Mouse (Mus musculus) A20 (cell line): ENCODE measurements at regions not wholly inside any gene's neighbourhood (a gene's known extent, or its start where the extent isn't known, plus 50 kb on each side); places are given as distances from the start of the nearest gene placed in this dataset.

Source experiments
- DNase-seq: peaks from one replicate; pipeline ENCODE4 v3.0.0-alpha.2; 2011; ENCODE audit warnings: low read depth, low spot score

- DNase-seq: no peak
Observed at GRCm38 (mm10) chr2:21044781-21045180, 76.1 kb upstream of the Arhgap21 start.

GRCm38 (mm10) chr2:21044007-21044406 lies 75.3 kb upstream of the Arhgap21 start:
- DNase-seq: no peak

- no peak for DNase-seq
Observed at GRCm38 (mm10) chr2:21043302-21043701, 74.6 kb upstream of the Arhgap21 start.

GRCm38 (mm10) chr2:21037607-21038006 lies 68.9 kb upstream of the Arhgap21 start:
- no peak for DNase-seq

- no peak for DNase-seq
Observed at GRCm38 (mm10) chr2:21037181-21037580, 68.5 kb upstream of the Arhgap21 start.

DNA sequence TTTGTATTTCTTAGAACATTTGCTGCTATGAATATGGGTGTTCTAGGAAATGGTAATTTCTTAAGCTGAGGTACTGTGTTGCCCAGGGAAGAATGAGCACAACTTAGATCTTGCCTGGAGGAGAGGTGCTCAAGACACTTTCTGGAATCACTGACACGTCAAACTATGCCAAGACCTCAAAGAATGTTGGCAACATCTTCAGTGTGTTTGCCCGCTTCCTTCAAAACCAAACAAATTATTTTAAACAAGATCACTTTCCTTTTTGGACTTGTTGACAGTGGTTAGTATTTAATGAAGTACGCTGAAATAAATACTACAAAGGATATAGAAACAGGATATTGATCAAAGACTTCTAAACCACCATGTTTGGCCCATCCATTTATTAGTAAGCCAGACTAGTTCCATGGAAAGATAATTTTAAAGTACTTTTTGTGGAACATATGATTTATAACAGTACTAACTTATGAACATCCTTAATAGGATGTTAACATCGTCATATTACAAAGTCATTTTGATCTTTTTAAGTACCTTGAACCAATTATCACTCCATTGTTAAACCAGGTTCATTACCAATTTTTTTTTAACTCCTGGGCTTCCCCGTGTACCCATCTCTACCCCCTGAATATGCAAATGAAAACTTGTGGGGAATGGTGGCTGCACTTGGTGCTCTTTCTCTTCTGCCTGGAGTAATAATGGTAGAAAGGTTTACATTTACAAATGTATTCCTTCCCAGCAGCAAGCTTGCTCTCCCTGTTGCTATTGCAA lies 67.4 kb upstream of the Arhgap21 start:
- no peak for DNase-seq

- no peak for DNase-seq
Observed at GRCm38 (mm10) chr2:21034651-21035050, 66.0 kb upstream of the Arhgap21 start.

DNA sequence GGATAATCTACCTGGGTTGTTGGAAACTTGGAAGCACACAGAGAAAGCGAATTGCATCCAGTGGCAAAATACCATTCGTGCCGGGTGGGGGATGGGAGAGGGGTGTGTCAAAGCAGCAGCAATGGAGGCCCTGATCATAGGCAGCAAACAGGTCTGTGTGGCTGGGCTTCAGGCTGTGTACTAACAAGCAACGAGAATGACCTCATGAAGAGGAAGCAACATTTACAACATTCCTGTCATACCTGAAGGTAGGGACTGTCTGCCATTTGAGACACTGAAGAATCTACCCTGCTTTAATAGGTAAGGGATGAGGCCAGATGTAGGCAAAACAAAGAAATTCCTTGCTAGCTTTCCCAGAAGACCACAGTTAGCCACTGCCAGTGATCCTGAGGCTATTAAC lies 62.0 kb upstream of the Arhgap21 start:
- no peak for DNase-seq

DNA sequence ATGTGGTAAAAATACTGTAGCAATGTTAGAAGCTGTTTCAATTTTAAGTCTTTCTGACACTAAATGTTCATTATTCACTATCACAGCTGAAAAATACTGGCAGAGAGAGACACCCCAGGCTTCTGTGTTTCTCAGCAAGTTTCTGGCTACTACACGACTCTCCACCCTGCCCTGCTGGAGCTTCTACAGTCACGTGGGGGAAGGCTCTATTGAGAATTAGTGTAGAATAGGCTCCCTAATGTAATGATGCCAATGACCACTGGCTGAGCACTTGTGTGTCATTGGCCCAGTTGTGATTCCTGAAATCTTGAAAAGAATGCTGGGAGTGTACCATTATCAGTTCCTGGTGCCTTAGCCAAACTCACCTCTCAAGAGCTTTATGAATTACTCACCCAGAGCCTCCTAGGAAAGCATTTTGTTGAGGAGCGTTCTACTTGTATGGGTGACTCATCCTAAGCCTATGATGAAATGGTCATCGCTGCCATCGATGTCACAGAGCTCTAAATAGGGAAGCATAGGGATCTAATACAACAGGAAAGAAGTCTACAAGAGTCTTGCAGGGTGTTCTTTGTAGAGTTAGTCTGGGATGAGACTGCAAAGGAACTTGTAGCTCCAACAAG lies 60.8 kb upstream of the Arhgap21 start:
- DNase-seq: no peak

GRCm38 (mm10) chr2:21028605-21029004 lies 59.9 kb upstream of the Arhgap21 start:
- DNase-seq: no peak

DNA sequence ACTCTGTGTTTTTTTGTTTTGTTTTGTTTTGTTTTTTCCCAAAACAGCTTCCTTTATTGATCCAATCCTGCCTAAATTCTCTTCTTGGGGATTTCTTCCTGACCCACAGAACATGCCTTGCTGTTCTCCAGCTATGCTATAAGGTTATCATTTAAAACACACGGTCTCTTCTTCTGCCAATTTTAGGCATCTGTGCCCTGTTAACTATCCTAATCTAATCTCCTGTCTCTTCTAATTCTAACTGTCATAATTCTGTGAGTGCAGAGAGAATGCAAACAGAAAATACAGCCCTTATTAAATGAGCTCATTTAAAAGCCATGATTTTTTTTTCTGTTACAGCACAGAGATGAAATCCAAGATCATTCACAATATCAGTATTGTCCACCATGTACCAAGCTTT lies 49.9 kb upstream of the Arhgap21 start:
- DNase-seq: no peak
